Mouse (Mus musculus): ENCODE results near the gene Insig1.

Insig1 gene

DNA sequence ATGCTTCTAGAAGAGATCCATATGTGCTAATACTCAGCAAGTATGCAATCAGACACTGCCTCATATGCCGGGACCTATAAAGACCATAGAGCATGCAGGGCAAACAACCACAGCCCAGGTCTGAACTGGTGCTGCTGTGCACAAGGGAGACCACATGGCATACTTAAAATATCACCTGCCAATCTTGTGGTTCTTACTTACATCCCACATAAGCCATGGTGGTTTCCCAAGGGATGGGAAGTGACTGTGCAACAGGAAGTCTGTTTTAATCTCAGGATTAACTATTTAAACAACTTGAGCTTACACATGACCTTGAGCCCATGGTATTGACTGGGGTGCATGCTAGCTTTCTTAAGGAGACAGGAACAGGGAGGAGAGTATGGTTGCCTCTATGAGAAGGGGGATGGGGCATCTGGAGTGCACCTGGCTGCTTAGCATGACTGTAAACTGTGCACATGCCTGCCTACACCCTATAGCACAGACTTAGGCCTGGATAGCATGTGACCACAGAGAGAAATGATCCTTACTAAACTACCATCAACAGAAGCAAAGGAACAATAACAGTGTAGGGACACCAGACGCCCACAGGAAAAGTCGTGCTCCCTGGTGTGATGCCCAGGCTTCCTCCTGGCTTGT lies 7.1 kb upstream of the Insig1 start:
- DNase-seq (ENCODE audit: low read depth, low spot score) = no peak

DNA sequence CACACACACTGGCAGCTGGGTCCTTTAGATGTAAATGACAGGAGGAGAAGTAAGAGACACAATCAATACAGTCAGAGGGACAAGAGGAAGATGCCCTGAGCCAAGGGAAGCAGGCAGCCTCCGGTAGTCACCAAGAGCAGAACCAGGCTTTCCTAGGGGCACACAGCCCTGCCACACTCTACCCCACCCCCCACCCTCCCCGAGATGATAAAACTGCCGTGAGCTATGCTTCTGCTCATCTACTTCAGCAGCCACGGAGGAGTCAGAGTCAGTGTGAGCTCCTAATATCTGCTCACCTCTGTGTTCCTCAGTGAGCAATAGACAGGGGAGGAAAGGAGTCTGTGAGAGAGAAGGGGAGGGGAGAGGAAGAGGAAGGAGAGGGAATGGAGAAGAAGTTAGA lies 5.9 kb upstream of the Insig1 start:
- DNase-seq (ENCODE audit: low read depth, low spot score) = no peak

DNA sequence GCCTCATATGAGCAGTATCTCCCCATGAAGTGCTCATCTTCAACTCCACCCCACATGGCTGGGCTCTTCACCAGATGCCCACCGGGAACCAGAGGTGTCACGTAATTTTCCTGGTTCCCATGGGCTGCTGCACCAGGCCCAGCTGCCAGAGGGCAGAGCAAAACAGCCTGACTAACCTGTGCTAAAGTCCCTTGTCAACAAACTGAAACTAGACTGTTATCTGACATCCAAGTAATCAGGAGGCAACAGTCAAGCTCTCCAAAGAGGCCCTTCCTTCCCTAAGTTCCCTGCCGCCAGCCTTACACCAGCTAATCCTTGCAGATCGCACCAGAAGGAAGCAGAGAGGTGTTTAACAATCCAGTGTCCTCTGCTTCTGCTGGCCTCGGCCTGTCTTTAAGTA lies 4.9 kb upstream of the Insig1 start:
- no peak for DNase-seq (ENCODE audit: low read depth, low spot score)

DNA sequence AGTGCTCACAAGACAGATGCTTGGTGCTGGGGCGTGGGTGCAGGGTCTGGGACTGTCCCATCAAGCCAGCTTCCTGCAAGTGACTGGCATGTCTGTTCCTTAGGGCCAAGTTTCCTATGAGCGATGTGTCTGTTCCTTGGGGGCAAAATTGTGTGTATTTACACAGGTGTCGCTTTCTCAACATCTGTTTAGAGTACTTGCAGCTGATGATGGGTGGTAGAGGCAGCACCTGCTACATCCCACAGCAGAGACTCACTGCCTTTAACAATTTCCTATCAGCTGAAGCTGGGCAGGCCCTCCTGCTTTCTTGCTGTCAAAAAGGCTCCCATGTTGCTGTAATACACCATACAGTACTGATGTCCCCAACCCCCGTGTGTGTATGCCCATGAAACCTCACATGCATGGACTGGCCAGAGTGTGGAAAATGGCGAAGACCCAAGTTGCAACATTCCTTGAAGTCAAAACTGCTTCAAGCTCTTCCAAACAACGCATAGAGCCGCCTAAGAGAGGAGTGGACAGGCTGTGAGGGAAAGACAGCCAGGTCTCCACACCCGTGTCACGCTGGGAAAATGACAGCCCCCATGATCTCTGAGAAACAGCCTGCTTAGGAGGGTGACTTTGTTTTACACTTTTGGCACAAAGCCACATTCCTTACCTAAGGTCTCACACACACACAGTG lies 875 bp upstream of the Insig1 start:
- DNase-seq (ENCODE audit: low read depth, low spot score) = no peak

DNA sequence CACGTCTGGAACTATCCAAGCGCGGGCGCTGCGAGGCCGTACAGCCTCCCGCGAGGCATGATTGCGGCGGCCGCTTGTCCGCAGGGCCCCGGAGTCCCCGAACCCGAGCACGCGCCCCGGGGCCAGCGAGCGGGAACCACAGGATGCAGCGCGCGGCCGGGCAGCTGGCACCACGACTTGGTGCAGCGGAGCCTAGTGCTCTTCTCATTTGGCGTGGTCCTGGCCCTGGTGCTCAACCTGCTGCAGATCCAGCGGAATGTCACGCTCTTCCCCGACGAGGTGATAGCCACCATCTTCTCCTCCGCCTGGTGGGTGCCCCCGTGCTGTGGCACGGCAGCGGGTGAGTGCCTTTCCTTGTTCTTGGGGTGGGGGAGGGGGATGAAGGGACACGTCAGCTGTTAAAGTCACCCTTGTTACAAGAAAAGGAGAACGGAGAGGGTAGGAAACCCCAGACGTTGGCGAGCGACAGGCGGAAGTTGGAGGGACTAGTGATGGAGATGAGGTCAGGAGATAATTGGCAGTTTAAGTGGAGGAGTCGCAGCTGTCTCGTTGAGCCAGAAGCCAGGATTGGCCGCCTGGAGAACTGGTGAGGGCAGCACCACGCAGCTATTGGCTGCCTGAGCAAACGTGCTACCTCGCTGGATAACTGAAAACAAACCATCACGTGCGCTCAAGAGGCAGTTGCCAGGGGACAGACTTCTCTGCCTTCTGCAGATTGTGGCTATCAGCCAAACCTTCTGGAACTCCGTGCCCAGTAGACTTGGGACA lies 477 bp downstream of the Insig1 start:
- DNase-seq (ENCODE audit: low read depth, low spot score) = peak; percentile 95

DNA sequence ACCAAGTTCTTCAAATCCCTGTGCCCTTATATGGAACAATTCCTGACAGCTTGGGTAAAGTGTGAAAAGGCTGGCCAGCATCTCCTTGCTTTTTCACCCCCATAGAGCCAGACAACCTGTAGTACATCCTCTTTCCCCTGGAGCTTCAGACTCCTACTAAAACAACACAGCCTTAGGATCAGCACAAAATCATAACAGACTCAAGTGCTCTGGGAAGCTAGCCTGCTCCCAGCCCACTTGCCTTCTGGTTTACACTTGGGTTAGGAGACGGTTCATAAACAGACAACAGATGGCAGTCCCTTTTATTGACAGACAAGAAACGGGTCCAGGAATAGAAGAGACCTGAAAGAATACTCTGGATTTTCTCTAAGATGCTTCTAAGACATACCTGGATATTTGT lies 8.3 kb downstream of the Insig1 start:
- DNase-seq (ENCODE audit: low read depth, low spot score) = no peak

DNA sequence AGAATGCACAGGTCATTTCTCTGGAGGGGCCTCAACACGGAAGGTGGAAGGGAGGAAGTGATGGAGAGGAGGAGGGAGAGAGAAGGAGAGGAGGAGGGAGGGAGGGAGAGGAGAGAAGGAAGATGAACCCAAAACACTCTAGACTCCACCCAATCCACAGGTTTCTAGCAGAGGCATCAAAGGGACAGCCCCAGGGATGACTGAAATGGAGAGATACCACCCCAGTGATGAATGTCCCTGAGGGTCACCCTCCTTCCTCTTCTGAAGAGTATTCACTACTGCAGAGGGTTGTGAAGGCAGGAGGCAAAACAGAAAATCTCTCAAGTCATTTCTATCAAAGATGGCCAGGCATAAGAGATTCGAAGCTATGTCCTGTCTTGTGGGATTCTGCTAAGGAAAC lies 10.0 kb downstream of the Insig1 start:
- no peak for DNase-seq (ENCODE audit: low read depth, low spot score)

DNA sequence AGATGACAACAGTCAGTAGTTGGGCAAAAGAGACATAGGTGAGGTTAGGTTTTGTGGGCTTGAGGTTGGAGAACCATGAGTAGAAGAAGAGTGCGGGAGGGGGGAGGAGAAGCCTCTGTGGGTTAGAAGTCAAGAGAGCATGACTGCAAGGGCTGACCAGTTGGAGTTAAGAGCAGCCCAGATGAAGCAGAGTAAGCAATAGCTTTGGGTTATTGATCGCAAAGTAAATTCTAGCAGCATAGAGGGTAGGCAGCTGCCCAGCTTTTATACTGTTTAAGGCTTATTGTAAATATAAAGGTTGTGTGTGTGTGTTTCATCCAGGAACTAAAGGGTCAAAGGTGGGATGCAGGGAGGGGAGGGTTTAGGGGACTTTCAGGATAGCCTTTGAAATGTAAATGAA lies 10.7 kb downstream of the Insig1 start:
- no peak for DNase-seq (ENCODE audit: low read depth, low spot score)

DNA sequence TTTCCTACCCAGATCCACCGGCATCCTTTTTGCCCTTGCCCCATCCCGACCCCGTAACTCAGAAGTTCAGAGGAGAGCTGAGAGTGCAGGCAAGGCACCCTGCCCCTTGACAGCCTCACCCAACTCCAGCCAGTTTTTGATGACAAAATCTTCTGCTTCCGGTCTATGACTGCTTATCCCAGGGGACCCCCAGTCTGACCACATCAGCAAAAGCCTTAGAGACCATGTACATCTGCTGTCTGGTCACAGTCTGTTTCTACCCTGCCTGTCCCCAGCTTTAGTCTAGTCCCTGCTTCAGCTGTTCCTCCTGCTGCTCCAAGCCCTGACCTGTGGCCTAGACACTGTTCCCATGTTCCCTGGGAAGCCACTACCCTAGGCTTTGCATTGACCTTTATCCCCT lies 11.1 kb downstream of the Insig1 start:
- DNase-seq (ENCODE audit: low read depth, low spot score) = no peak

DNA sequence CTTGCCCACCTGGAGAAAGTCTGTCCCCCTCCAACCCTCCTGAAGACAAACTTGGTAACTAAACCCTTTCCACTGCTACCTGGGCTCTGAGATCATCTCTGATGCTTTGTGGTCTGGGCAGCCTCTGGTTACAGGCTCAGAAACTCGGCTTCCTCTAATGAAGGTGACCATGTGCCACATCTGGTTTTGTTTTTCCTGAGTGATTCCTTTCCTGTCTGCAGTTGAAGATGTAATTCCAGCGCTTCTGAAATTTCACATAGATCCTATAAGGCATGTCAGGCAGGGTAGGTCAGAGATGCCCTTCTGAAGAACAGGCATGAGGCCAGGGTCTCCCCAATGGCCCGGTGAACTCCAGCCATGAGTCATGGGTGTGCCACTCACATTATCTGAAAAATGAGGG lies 11.6 kb downstream of the Insig1 start:
- DNase-seq (ENCODE audit: low read depth, low spot score) = no peak

DNA sequence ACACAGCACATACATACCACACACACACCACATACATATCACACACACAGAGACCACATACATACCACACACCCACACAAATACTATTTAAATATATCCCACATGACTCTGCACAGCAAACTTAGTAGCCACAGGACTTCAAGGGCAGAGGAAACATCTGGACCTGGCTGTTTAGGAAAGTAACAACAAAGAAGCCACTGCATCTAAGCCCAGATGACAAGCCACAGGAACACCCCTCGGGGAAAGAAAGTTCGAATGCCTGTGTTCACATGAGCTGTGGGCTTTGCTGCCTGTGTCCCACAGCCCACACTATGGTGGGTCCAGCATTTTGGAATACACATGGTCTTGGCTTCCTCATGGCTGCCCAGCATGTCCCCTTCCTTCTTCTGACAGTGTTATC lies 13.6 kb downstream of the Insig1 start:
- DNase-seq (ENCODE audit: low read depth, low spot score) = no peak

DNA sequence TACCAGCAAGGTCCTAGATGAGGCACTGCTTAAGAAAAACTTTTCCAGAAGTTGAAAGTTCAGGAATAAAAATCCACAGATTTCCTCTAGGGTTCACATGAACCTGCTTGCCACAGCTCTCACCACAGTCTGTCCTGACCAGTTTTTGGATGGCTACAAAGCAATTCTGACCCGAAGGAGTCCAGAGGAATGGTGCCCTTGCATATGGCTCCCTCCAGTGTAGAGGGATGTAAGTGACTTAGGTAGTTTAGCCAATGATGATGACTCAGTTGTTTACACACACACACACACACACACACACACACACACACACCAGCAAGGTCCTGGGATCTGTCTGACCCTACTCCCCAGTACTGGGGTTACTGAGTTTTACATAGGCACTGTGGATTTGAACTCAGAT lies 19.4 kb downstream of the Insig1 start:
- no peak for DNase-seq (ENCODE audit: low read depth, low spot score)

DNA sequence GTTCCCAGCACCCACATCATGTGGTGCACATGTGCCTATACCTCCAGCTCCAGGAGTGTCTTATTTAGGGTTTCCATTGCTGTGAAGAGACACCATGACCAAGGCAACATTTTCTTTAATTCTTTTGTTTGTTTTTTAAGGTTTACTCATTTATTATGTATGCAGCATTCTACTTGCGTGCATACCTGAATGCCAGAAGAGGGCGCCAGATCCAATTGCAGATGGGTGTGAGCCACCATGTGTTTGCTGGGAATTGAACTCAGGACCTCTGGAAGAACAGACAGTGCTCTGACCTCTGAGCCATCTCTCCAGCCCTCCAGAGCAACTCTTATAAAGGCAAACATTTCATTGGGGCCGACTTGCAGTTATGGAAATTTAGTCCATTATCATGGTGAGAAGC lies 21.2 kb downstream of the Insig1 start:
- peak; percentile 39 for DNase-seq (ENCODE audit: low read depth, low spot score)

DNA sequence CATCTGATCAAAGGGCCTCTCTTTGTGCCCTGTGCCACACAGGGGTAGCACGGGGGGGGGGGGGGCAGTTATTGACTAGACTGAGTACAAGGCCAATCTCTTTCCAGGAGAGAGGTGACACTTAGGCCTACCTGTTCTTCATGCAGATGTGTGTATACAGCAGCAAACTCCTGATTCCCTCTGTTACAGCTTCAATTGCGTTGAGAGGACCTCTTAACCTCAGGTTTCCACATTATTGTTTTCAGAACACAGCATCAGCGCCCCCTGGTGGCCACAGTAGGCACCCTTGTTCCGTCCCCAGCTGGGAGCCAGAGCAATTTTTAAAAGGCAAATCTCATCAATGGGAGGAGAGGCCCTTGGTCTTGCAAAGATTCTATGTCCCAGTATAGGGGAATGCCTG lies 22.7 kb downstream of the Insig1 start:
- peak; percentile 82 for DNase-seq (ENCODE audit: low read depth, low spot score)

DNA sequence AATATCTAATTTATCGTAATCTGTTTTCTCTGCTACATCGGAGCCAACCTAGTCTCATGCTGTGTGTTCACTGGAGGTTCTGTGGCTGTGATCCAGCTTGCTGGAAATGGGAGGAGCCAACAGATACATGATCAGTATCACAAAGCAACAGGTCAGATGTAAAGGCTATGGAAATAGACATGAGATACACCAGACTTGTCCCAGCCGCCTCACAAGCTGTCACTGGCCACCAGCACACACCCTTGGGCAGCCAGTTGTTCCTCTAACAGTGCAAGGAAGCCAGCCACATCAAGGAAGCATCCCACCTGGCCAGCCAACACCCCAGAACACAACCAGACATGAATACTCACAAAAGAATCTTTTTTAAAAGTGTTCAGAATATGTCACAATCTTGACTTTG lies 23.2 kb downstream of the Insig1 start:
- no peak for DNase-seq (ENCODE audit: low read depth, low spot score)

DNA sequence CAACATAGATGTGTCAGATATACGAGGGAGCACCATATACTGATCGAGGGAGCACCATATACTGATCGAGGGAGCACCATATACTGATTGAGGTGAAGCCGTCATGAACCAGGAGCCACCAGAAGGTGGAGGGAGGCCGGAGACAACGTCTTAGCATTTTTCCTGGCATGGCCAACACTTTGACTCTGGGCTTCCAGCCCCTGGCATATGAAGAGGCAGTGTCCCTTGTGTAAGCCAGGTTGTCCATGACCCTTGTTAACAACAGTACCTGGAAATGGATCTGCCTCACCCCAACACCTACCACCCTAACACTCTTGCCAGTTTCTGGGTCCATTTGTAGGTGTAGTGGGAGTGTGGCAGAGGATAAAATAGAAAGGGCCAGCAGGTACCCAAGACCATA lies 23.7 kb downstream of the Insig1 start:
- DNase-seq (ENCODE audit: low read depth, low spot score) = no peak

DNA sequence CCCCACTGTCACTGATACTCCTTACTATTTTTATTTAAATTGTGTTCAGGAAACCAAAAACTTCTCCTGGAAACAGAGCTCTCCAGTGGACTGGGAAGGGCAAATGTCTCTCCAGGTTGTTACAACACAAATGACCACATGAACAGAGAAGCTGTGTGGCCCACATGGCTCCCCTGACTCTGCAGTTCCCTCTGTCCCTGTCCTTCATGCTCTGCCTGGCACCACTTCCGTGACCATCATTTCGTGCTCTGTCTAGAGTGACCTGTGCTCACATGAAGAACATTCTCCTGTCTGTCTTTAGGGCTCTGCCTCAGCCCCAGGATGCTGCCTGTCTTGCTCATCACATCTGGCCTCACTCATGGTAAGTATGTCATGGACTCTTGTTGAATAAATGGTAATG lies 24.5 kb downstream of the Insig1 start:
- no peak for DNase-seq (ENCODE audit: low read depth, low spot score)

DNA sequence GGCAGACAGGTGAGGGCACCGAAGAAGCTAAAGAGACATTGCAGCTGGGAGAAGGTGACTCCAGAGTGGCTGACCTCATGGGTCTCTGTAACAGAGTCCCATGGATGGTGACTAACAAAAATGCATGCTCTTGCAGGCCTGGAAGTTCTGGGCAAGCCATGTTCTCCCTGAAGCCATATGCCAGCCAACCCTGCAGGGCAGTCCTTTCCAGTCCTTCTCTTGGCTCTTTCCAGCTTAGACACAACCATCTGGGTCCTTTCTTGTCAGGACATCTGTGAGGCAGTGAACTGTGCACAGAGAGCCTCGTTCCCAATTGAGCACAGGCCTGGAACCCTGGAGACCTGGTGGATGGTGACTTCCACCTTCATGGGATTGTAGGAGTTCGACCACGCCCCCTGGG lies 35.8 kb downstream of the Insig1 start:
- no peak for DNase-seq (ENCODE audit: low read depth, low spot score)

DNA sequence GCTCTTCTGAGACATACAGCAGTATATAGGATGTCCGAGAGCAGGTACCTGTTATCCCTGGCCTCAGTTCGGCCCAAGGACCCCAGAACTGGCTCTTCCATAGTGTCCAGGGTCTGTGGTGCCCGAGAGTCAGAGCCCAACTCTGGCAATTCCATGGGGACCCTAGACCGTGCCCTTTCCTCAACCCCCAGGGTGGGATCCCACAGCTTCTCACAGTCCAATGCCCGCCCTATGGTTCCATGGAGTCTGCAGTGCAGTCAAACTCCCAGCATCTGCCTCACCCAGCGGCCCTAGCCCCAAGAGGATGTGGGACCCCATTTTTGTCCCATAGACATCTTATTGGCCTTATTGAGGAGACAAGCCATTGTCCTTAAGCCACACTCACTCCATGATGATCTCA lies 36.8 kb downstream of the Insig1 start:
- DNase-seq (ENCODE audit: low read depth, low spot score) = no peak

DNA sequence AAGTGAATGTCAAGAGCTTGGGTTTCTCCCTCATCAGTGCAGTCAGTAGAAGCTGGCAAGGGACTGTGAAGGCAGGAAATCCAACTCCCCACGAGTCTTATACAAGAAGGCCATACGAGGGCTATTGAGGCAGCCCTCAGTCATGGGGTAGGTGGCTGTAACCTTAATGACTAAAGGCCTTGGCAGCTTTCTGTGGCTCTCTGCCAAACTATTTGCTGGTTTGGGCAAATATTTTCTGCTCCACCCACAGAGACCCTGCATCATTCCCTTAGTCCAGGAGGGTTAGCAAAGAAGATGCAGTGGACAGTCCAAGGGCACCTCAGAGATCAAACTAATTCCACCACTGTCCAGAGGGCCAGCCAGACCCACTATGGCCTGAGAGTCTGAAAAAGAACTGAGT lies 39.7 kb downstream of the Insig1 start:
- DNase-seq (ENCODE audit: low read depth, low spot score) = no peak

DNA sequence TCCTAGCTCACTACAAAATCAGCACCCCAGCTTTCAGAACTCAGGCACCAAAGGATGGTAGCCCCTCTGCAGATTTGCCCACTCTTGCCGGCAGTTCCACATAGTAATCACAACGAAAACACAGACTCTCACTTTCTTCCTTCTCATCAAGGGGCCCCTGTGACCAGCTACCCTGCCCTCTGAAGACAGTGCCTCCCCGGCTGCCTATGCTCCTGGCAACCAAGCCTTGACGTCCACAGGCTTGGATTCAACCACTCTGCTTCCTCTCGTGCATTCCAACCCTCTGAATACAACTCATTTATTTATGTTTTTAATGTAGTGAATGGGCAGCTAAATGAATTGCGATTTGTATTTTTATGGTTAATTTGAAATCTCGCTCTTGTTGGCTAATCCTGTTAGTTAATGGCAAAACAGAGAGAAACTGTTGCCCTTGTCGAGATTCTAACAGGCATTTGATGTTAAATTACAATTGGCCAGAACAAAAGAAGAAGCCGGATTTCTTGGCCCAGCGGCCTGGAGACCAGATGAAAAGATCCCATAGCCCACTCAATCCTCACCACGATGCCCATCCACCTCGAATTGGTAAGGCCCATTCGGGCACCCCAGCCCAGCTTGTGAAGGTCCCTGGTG lies 46.2 kb downstream of the Insig1 start:
- no peak for DNase-seq (ENCODE audit: low read depth, low spot score)

DNA sequence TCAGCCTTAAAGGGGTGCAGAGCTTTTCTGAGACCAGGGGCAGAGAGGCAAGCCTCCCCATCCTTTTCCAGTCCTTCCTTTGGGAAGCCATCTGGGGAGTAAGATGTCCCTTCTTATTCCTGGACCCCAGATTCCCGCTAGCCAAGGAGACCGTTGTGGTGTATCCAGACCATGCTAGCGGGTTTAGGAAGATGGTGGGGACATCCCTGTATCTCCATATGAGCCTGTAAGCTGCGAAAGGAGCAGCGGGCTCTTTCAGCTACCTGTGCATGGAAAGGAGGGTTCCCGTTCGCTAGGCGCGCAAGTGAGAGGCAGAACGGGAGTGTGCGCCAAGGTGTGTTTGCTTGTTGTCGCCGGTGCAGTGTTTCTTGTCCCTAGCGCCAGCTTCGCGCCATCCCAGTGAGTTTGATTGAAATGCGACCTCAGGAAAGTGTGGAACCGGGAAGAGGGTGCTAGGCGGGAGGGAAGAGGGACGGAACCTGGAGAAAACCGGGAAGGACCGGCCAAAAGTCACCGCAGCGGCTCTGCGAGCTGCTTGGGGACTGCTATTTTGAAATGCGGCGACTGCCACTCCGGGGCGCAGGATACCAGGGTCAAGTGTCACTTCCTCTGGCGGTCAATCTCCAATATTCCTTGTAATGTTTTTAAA lies 46.8 kb downstream of the Insig1 start:
- DNase-seq (ENCODE audit: low read depth, low spot score) = peak; percentile 73
